Mouse (Mus musculus): ENCODE results near the gene Tmc7.

Gene Tmc7

DNA sequence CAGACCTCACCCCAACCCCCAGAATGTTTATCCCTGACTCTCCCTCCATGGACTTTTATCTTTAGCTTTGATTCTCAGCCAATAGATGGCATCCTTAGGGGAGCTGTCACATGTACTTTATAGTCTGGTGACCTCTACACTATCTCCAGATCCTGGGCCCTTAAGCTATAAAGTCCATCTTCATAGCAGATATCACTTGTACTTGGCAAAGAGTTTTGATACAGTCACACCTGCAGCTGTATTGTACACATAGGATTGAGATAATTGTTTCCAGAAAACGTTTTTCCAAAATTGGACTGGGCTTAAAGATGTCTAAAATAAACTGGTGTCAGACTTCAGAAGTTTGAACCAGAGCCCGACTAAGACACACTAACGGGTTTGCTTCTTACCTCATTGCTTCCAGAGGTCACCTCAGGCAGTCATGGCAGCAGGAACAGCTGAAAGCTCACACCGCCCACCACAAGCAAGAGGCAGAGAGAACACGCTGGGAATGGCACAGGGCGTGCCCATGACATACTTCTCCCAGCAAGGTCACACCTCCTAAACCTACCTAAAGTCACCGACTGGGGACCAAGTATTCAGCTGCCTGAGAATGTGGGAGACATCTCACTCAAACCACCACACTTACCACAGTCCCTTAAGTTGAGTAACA lies 84.6 kb downstream of the Tmc7 start:
- no peak for DNase-seq (ENCODE audit: extremely low read depth, low read depth)

DNA sequence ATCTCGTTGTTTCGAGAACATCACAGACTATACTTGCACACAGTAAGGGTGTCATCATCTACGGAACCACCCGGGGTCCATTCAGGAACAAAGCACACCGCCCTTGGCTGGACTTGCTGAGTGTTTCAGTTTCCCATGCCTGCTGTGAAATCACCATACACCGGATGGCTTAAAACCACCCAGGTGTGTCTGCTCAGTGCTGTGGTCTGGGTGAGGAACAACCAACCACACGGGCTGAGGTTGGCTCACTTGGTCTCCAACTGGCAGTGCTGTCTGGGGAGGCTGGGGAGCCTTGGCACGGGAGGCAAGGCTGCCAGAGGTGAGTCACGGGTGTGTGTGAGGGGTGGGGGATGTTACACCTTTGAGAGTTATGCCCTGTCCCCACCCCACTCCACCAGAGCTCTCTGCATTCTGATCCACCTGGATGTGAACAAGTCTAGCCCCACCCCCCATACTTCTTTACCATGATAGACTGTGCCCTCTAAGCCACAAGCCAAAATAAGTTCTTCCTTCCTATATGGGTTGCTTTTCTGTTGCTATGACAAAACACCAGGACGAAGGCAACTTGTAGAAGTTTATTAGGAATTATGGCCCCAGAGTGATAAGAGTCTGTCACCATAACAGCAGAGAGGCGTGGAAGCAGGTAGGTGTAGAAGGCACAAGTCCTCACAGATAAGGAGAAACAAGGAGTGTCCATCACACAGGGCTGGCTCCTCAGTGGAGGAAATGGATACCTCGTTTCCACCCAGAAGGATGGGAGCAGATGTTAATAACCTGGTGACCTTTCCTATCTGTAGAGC lies 85.4 kb downstream of the Tmc7 start:
- DNase-seq (ENCODE audit: extremely low read depth, low read depth), result no peak

DNA sequence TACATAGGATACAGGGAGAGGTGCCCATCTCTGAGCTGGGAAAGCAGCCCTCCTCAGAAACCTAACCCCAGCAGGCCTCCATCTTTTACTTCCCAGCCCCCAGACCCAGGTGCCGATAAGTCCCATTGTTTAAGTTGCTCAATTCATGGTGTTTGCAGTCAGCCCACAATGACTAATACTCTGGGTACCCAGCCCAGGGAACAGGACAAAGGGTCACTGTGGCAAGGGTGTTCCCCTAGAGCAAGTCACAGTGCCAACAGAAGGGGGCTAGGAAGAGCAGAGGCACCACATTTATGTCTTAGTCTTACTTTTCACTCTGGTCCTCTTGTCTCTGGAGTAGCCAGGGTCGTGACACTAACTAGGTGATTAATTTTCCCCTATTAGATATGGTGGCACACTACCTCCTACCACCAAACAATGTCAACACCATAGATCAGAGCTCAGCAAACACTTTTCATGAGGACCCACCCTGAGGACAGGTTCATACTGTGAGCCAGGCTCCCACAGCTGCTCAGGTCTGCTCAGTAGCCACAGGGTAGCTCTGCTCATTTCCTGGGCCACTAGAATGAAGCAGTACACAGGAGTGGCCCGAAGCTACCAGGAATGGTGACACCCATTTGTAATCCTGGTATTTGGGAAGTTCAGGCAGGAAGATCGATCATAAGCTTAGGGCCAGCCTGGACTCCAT lies 89.5 kb downstream of the Tmc7 start:
- no peak for DNase-seq (ENCODE audit: extremely low read depth, low read depth)

DNA sequence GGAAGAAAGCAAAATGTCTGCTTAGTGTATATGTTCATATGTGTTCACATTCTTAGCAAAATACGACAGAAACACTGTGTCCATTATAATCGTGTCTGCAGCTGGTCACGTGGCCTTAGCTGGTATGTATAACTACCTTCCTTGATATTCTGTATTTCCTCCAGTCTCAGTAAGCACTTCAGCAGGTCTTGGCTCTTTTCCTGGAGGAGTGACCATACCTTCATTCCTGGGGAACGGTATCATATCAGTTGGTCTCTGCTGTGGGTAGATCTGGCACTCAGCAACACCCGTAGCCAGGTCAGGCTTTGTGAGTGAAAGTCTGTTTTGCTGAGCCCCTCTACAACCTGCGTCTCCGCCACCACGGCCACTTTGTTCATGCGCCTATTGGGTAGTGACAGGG lies 90.6 kb downstream of the Tmc7 start:
- no peak for DNase-seq (ENCODE audit: extremely low read depth, low read depth)

DNA sequence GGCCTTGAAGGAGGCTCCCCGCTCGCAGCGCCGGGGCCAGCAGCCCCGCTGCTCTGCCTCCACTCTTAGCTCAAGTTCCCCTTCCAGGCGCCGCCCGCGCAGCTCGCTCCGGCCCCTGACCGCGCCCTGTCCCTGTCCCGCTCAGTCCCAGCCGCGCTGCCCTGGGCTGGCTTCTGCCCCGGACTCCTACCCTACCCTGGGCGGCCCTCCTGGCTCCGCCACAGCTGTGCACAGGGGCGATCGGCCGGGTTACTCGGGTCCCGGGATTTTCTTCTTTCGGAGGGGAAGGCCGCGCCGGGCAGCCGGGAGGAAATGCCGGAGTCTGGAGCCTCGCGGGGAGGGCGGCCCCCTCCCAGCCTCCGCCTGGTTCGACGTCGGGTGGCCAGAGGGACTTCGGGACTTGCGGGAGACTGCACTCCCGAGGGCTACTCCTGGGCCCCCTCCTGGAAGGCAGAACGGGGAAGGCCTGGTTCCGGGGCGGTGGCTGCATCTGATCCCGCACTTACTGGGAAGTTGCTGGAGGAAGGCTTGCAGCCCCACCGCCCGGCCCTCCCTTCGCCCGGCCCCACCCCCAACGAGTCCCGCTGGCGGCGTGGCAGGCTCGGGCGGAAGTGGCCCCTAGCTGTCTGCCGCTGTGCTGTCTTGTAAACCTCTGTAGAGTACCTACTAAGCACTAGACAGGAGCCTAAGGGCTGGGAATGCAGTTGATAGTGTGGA lies 92.9 kb downstream of the Tmc7 start, which contains the start of gene Itpripl2:
Gene Itpripl2 (minus strand): TSS at position 545 of the 717 bp plus-strand sequence.
- DNase-seq (ENCODE audit: extremely low read depth, low read depth), result peak; percentile 52

DNA sequence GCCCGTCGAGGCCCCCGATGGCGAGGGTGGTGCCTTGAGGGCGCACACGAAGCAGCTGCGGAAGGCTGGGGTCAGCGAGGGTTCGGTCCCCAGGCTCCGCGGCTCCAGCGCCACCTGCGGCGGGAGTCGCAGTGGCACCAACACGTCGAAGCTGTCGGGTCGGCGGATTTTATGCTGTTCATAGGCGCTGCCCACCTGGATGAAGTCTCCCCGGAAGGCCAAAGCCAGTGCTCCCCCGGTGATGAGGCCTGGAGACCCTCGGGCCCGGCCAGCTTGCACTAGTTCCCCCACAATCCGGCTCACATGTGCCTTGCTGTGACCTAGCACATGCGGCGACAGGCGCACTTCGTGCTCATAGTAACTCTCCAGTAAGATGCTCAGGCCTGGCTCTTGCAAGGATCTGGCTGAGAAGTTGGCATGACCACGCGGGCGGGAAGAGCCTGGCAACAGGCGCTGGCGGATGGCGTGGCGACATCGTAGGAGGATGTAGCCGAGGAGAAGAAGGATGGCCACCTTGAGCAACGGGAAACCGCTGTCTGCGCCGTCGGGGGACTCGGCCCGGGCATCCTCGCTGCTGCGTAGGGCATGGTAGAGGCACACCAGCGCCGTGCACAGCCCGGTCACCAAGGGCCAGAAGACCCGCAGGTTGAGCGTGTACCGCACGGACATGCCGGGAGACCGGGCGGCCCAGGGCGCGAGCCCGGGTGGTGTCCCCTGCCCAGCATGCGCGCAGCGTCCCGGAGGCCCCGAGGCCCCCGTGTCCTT lies 93.7 kb downstream of the Tmc7 start:
- no peak for DNase-seq (ENCODE audit: extremely low read depth, low read depth)

DNA sequence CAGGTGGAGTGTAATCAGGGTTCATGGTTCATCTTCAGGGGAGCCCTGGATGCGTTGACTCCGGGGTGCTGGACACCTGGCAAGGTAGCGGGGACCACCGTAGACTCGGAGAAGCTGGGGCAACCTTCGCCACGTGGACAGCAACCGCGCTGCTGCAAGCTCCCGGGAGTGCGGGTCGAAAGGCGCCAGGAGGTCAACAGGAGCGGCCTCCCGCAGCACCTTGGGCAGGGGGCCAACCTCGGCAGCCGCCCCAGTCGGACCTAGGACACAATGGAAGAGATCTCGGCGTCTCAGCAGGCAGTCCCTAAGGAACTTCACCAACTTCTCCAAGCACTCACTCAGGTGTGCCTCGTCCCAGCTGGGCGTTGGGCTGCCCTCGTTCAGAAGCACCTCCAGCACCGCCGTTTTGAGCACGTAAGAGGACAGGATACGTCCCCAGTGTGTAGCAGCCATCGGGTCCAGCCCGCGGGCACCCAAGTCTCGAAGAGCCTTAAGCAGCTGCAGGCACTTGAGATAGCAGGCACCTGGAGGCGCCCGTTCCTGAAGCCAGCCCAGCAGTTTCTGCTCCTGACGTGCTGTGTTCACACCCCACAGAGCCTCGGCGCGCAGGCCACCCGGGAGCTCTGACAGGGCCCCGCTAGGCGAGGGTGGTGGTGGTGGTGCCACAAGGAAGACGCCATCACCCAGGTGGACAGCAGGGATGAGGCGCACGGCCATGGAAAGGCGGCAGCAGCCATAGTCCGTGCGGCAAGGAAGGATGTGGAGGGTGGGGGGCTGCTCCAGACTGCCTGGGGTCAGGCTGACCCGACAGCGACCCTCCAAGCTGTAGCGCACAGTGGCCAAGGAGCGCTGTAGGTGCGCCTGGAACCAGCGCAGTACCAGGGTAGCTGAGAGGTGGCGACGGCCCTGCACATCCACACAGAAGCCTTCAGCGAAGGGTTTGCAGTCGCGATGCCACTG lies 94.5 kb downstream of the Tmc7 start:
- DNase-seq (ENCODE audit: extremely low read depth, low read depth), result no peak

DNA sequence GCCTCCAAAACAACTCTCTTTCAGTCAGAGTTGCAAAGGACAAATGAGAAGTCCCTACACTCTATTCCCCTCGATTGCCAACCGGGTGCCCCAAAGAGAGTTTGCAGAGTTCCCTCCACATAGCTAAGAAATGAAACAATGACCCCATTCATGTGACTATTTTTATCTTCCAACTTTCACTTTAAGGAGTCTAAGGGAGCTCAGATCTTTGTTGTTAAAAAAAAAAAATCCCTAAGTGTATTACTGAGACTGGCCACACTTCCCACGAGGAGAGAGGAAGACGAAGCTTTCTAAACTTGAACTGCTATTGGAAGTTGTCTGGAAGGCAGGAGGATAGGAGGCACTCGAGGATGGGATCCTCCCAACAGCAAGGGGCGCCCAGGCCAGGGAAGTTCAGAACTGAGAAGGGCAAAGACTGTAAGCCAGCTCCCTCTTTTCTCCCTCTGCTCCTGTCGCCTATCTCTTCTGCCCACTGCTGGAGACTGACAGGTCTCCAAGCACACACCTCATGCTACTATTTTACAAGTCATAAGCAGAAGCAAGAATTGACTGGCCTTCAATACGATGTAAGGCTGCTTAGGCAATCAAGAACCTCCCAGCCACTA lies 96.4 kb downstream of the Tmc7 start:
- DNase-seq (ENCODE audit: extremely low read depth, low read depth), result no peak

DNA sequence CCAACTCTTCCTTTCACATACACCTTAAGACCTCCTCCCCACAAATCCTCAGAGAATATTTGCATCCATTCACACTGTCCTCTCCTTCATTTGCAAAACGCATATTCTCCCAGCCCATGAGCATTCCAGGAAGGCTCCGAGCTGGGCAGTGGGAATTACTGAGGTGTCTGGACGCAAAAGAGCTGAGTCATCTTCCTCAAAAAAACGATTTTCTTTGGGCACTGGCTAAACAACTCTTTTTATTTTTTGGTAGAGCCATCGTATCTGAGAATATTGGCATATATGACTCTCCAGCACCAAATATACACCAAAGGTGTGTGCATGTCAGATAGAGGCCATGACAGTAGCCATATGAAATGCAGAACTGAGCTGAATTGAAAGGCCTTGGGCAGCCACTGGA lies 97.6 kb downstream of the Tmc7 start:
- no peak for DNase-seq (ENCODE audit: extremely low read depth, low read depth)
